Mouse (Mus musculus): ENCODE results near the gene Zzz3.

DNA sequence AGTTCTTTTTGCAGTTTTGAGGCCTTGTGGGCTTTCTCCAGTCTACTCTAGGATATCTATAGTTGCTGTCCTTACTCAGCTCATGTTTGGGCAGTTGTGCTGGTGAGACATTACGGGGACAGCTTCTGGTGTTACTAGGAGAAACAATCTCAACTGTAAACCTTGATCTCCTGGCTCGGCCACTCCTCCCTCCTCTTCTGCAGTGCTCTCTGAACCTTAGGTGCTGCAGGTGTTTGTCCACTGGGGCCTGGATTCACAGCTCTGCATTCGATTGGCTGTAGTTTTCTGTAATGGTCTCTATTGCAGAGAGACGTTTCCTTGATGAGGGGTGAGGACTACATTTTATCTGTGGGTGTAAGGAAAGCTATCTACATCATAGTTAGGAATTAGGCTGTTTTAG, 43.0 kb upstream of the Zzz3 start:
- no peak for TF ChIP-seq POLR2A (IDR thresholded peaks at IDR 0.05; ENCODE audit: insufficient read depth, low read length)
- TF ChIP-seq CTCF (IDR thresholded peaks at IDR 0.05; ENCODE audit: low read depth, low read length), result no peak

Data from ES-Bruce4 (cell line).